1 mouse cellular context compared by ENCODE assay signal in genomic region chr11:109353391-109354235, GRCm38 (mm10).
TF ChIP-seq lines count a peak whose summit lies in the region.

No protein-coding gene starts in this region.

TF ChIP-seq in MEL, 35 proteins besides CTCF, POLR2A, EP300 and RAD21 (continued from another document):
- TF ChIP-seq POLR2AphosphoS5 (IDR thresholded peaks at IDR 0.05; ENCODE audit: borderline replicate concordance, low read depth, low read length): no peak
- TF ChIP-seq TAL1 (IDR thresholded peaks at IDR 0.05; ENCODE audit: low read length): no peak
- peak; percentile 39; the same call in 1 of the 2 replicates for TF ChIP-seq SIN3A (IDR thresholded peaks at IDR 0.05; ENCODE audit: low read length)
- TF ChIP-seq MEF2A (IDR thresholded peaks at IDR 0.05; ENCODE audit: extremely low read depth, insufficient replicate concordance, low read depth, low read length, poor library complexity, severe bottlenecking): no peak
- peak; percentile 62; the same call in 1 of the 2 replicates for TF ChIP-seq RCOR1 (IDR thresholded peaks at IDR 0.05; ENCODE audit: low read depth, low read length)
- TF ChIP-seq MYC (IDR thresholded peaks at IDR 0.05; ENCODE audit: low read depth, low read length): 0 out of 2 replicates have a peak, but pooled peaks have one; percentile 47
- no peak for TF ChIP-seq GABPA (IDR thresholded peaks at IDR 0.05; ENCODE audit: low read depth, low read length)
- no peak; the same call in 1 of the 2 replicates for TF ChIP-seq ZC3H11A (IDR thresholded peaks at IDR 0.05; ENCODE audit: low read depth, low read length)
- TF ChIP-seq TBP (IDR thresholded peaks at IDR 0.05; ENCODE audit: low read depth, low read length): peak; percentile 73; the same call in 1 of the 2 replicates
- TF ChIP-seq KAT2A (conservative IDR thresholded peaks at IDR 0.05; ENCODE audit: low read depth, low read length): no peak
- no peak for TF ChIP-seq SMC3 (IDR thresholded peaks at IDR 0.05; ENCODE audit: low read depth, low read length)
- no peak for TF ChIP-seq MAFK (IDR thresholded peaks at IDR 0.05; ENCODE audit: borderline replicate concordance, low read depth, low read length)
